Mouse (Mus musculus) cerebellum, postnatal 36 days (tissue): ENCODE data around the gene Syn3.

Experiments used
- DNase-seq, 2 experiments: peaks; one replicate each; pipeline ENCODE4 v3.0.0; 2021 to 2022; ENCODE audit warnings: mixed read lengths in 2 of 2

The Syn3 gene

GRCm38 (mm10) chr10:86337239-86337638 lies 161.5 kb downstream of the Syn3 start:
- DNase-seq: no peak

GRCm38 (mm10) chr10:86336506-86336905 lies 162.2 kb downstream of the Syn3 start:
- no peak for DNase-seq

GRCm38 (mm10) chr10:86334581-86334980 lies 164.1 kb downstream of the Syn3 start:
- DNase-seq: no peak

GRCm38 (mm10) chr10:86332942-86333341 lies 165.8 kb downstream of the Syn3 start:
- DNase-seq: no peak

GRCm38 (mm10) chr10:86331681-86332281 lies 166.9 kb downstream of the Syn3 start:
- DNase-seq: no peak

GRCm38 (mm10) chr10:86330993-86331680 lies 167.6 kb downstream of the Syn3 start:
- no peak for DNase-seq

- DNase-seq: no peak
Observed at GRCm38 (mm10) chr10:86329241-86329882, 169.3 kb downstream of the Syn3 start.

- DNase-seq: no peak
Observed at GRCm38 (mm10) chr10:86328691-86329090, 170.0 kb downstream of the Syn3 start.

- DNase-seq: no peak
Observed at GRCm38 (mm10) chr10:86328143-86328542, 170.6 kb downstream of the Syn3 start.

- DNase-seq: no peak
Observed at GRCm38 (mm10) chr10:86325272-86325671, 173.4 kb downstream of the Syn3 start.

- DNase-seq: peak; percentile 49
Observed at GRCm38 (mm10) chr10:86323275-86323994, 175.3 kb downstream of the Syn3 start.

GRCm38 (mm10) chr10:86322006-86322405 lies 176.7 kb downstream of the Syn3 start:
- DNase-seq: peak in 1 of 2 experiments; percentile 37

- no peak for DNase-seq
Observed at GRCm38 (mm10) chr10:86321194-86321593, 177.5 kb downstream of the Syn3 start.

- DNase-seq: no peak
Observed at GRCm38 (mm10) chr10:86320204-86320603, 178.5 kb downstream of the Syn3 start.

GRCm38 (mm10) chr10:86319526-86319925 lies 179.2 kb downstream of the Syn3 start:
- DNase-seq: no peak

- no peak for DNase-seq
Observed at GRCm38 (mm10) chr10:86318552-86319140, 180.1 kb downstream of the Syn3 start.

GRCm38 (mm10) chr10:86317633-86318032 lies 181.1 kb downstream of the Syn3 start:
- DNase-seq: no peak

- DNase-seq: no peak
Observed at GRCm38 (mm10) chr10:86315513-86315912, 183.2 kb downstream of the Syn3 start.

GRCm38 (mm10) chr10:86313448-86313847 lies 185.2 kb downstream of the Syn3 start:
- DNase-seq: no peak

- DNase-seq: no peak
Observed at GRCm38 (mm10) chr10:86312976-86313375, 185.7 kb downstream of the Syn3 start.

GRCm38 (mm10) chr10:86310527-86310926 lies 188.2 kb downstream of the Syn3 start:
- no peak for DNase-seq

- DNase-seq: no peak
Observed at GRCm38 (mm10) chr10:86307235-86307634, 191.5 kb downstream of the Syn3 start.

- no peak for DNase-seq
Observed at GRCm38 (mm10) chr10:86304583-86304982, 194.1 kb downstream of the Syn3 start.
